Comparison of ENCODE assay signal across 14 mouse cellular contexts in the genomic region with DNA sequence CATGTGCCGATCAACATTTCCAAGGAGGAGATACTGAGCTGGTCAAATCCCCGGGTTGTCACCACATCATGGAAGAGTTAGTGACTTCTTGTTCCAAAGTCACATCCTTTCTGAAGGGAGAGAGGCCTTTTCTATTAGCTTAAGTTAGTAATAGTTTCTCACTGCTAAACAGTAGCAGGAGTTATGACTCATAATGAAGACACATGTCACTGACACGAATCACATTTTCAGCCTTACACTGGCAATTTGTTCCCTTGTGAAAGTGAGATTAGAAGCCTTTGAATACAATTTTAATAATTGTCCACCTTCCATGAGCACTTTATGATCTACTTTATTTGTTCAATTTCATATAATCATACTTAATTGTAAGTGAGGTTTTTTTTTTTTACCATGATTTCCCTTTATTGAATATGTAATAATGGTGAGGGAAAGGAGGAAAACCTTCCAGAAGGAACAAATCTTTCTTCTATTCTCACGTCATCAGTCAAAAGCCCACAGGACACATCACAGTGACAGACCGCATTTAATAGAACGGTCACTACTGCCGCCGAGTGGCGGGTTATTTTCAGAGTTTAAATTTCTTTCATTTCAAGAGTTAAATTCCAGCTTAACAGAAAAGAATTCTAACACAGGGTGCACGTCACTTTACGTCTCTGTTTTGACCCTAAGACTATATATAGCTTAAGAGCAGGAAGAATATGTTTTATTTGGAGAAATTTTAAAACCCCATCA. TPM values are rescaled to one million over a fixed set of nuclear protein-coding genes. Genes with fewer than 3 reads are reported as not detected.
DNase-seq lines count a peak whose midpoint lies in the region; ATAC-seq and TF ChIP-seq lines count a peak whose summit lies in the region.
"Had no signal": no experiment of that assay in that cellular context is flagged by ENCODE, and none has a peak within 500 bp of the region (broad histone marks: within the 10 kb centered on the region; RNA-seq: fewer than 3 reads in every experiment).

No protein-coding gene starts in this region.

- TF ChIP-seq CTCF in cortical plate, adult 2 months (IDR thresholded peaks at IDR 0.05; ENCODE audit: extremely low read depth, insufficient read depth, low read length), result peak; percentile 31; the same call in 1 of the 2 replicates

- no peak for ATAC-seq in hindbrain, embryonic 14.5 days (ENCODE audit: low FRiP score)
- no peak for ATAC-seq in hindbrain, embryonic 16.5 days
- ATAC-seq in limb, embryonic 14.5 days (ENCODE audit: low FRiP score, low read depth), result no peak
- ATAC-seq in megakaryocyte-erythroid progenitor cell, adult 5-6 weeks (replicated peaks; ENCODE audit: low FRiP score, low TSS enrichment, poor library complexity, severe bottlenecking), result no peak
- ATAC-seq: forebrain, embryonic 16.5 days; inflammation-experienced regulatory T-cells, adult 6 months had no signal

- no peak overlapping the region for H3K9ac ChIP-seq in hindbrain, embryonic 14.5 days
- H3K9ac ChIP-seq in hindbrain, embryonic 16.5 days (ENCODE audit: low read depth, low read length), result no peak overlapping the region
- no peak overlapping the region for H3K9ac ChIP-seq in limb, embryonic 14.5 days (ENCODE audit: low read depth, low read length, severe bottlenecking)
- H3K9ac ChIP-seq: liver, embryonic 14.5 days had no signal

- no peak overlapping the region for H3K27ac ChIP-seq in hindbrain, embryonic 14.5 days
- H3K27ac ChIP-seq in hindbrain, embryonic 16.5 days (ENCODE audit: low read depth, low read length), result no peak overlapping the region
- no peak overlapping the region for H3K27ac ChIP-seq in limb, embryonic 14.5 days (replicated peaks; ENCODE audit: low read depth, low read length)
- H3K27ac ChIP-seq in limb, embryonic 10.5 days, result no peak overlapping the region
- no peak overlapping the region for H3K27ac ChIP-seq in cortical plate, adult 2 months (ENCODE audit: insufficient read depth, low read length)
- H3K27ac ChIP-seq: liver, embryonic 14.5 days had no signal

- H3K4me2 ChIP-seq in hindbrain, embryonic 14.5 days (replicated peaks), result no peak overlapping the region
- H3K4me2 ChIP-seq in hindbrain, embryonic 16.5 days (ENCODE audit: low read length), result no peak overlapping the region
- H3K4me2 ChIP-seq in limb, embryonic 14.5 days (replicated peaks; ENCODE audit: low read depth, low read length, severe bottlenecking), result no peak overlapping the region

- no peaks in the 10 kb centered on the region for H3K4me1 ChIP-seq in hindbrain, embryonic 14.5 days (replicated peaks; ENCODE audit: control insufficient read depth, insufficient read depth, low read length)
- no peaks in the 10 kb centered on the region for H3K4me1 ChIP-seq in hindbrain, embryonic 16.5 days (ENCODE audit: control insufficient read depth, insufficient read depth, low read depth, low read length)
- H3K4me1 ChIP-seq in limb, embryonic 14.5 days (ENCODE audit: control insufficient read depth, insufficient read depth, low read length), result no peaks in the 10 kb centered on the region
- no peaks in the 10 kb centered on the region; the same call in 1 of the 2 replicates for H3K4me1 ChIP-seq in limb, embryonic 10.5 days
- H3K4me1 ChIP-seq in cortical plate, adult 2 months (ENCODE audit: control insufficient read depth, insufficient read depth, low read length), result no peaks in the 10 kb centered on the region

- no peak for TF ChIP-seq POLR2A in limb, embryonic 14.5 days (IDR thresholded peaks at IDR 0.05; ENCODE audit: borderline replicate concordance, extremely low read depth, insufficient read depth, insufficient read length)
- TF ChIP-seq POLR2A in cortical plate, adult 2 months (IDR thresholded peaks at IDR 0.05; ENCODE audit: extremely low read depth, insufficient read depth, low read length), result no peak

- no peak overlapping the region for H3K4me3 ChIP-seq in hindbrain, embryonic 14.5 days (replicated peaks; ENCODE audit: low read length)
- no peak overlapping the region for H3K4me3 ChIP-seq in hindbrain, embryonic 16.5 days (ENCODE audit: low read length)
- no peak overlapping the region for H3K4me3 ChIP-seq in limb, embryonic 14.5 days (replicated peaks; ENCODE audit: low read length)
- no peak overlapping the region for H3K4me3 ChIP-seq in limb, embryonic 10.5 days
- H3K4me3 ChIP-seq in cortical plate, adult 2 months (ENCODE audit: insufficient read depth, low read length), result no peak overlapping the region
- H3K4me3 ChIP-seq: megakaryocyte, embryonic 14.5 days had no signal

- H3K27me3 ChIP-seq in hindbrain, embryonic 14.5 days (ENCODE audit: control insufficient read depth, insufficient read depth, low read length), result no peaks in the 10 kb centered on the region
- no peaks in the 10 kb centered on the region for H3K27me3 ChIP-seq in hindbrain, embryonic 16.5 days (replicated peaks; ENCODE audit: control insufficient read depth, insufficient read depth, low read length)
- H3K27me3 ChIP-seq in limb, embryonic 14.5 days (ENCODE audit: control insufficient read depth, insufficient read depth, low read length), result no peaks in the 10 kb centered on the region
- H3K27me3 ChIP-seq in limb, embryonic 10.5 days (ENCODE audit: low read depth, poor library complexity, severe bottlenecking), result no peaks in the 10 kb centered on the region

- WGBS in hindbrain, embryonic 14.5 days, result 66% methylated on average over 11 of the region's 11 CpGs
- WGBS in hindbrain, embryonic 16.5 days, result 62% methylated on average over 11 of the region's 11 CpGs
- WGBS in limb, embryonic 14.5 days, result 54% methylated on average over 11 of the region's 11 CpGs
- WGBS in limb, embryonic 10.5 days, result 75% methylated on average over 11 of the region's 11 CpGs

- peak; percentile 27 for DNase-seq in embryo, embryonic 10.5 days (ENCODE audit: low spot score)
- no peak for DNase-seq in embryo, embryonic 9.5 days (ENCODE audit: extremely low spot score)
- peak; percentile 46 for DNase-seq in hindbrain, embryonic 14.5 days (ENCODE audit: low spot score)
- peak; percentile 39 for DNase-seq in limb, embryonic 14.5 days (ENCODE audit: low spot score)
- no peak for DNase-seq in limb, embryonic 10.5 days (ENCODE audit: low spot score)
- DNase-seq: layer of hippocampus, postnatal 36 days; right cerebral cortex, adult 18-20 months had no signal

- no peaks in the 10 kb centered on the region for H3K9me3 ChIP-seq in hindbrain, embryonic 14.5 days (ENCODE audit: control insufficient read depth, low read length)
- H3K9me3 ChIP-seq in hindbrain, embryonic 16.5 days (ENCODE audit: control insufficient read depth, low read length), result no peaks in the 10 kb centered on the region
- no peaks in the 10 kb centered on the region for H3K9me3 ChIP-seq in limb, embryonic 14.5 days (ENCODE audit: control insufficient read depth, low read length)
- H3K9me3 ChIP-seq in limb, embryonic 10.5 days (replicated peaks), result no peaks in the 10 kb centered on the region
- H3K9me3 ChIP-seq: megakaryocyte, embryonic 14.5 days had no signal

- H3K36me3 ChIP-seq in hindbrain, embryonic 14.5 days (replicated peaks; ENCODE audit: control insufficient read depth, insufficient read depth), result no peaks in the 10 kb centered on the region
- H3K36me3 ChIP-seq in hindbrain, embryonic 16.5 days (ENCODE audit: control insufficient read depth, insufficient read depth, low read length), result no peaks in the 10 kb centered on the region
- H3K36me3 ChIP-seq in limb, embryonic 14.5 days (ENCODE audit: control insufficient read depth, insufficient read depth, low read length), result no peaks in the 10 kb centered on the region
- no peaks in the 10 kb centered on the region for H3K36me3 ChIP-seq in limb, embryonic 10.5 days

RNA-seq across cellular contexts. Expression of gene Fam124b, which starts 40.5 kb away (rescaled TPM):
- 0.82 and 1.0 TPM in 2 replicates for polyA plus RNA-seq in hindbrain, embryonic 14.5 days (2014; fragmentation: Nextera tagmentation; extraction: Ambion mirVana)
- polyA plus RNA-seq in hindbrain, embryonic 16.5 days (2015; fragmentation: Nextera tagmentation; extraction: Ambion mirVana), result 0.50 and 0.80 TPM in 2 replicates
- 0.40 and 0.58 TPM in 2 replicates for polyA plus RNA-seq in limb, embryonic 14.5 days (2012; rRNA removed)
- 1.0 and 1.5 TPM in 2 replicates for polyA plus RNA-seq in limb, embryonic 14.5 days (2014; fragmentation: Nextera tagmentation; extraction: Ambion mirVana)
- polyA plus RNA-seq in limb, embryonic 10.5 days (2016; fragmentation: Nextera tagmentation; extraction: Ambion mirVana), result 0.78 and 1.1 TPM in 2 replicates
- not detected in 2 replicates for polyA plus RNA-seq in cortical plate, adult 2 months (2012; rRNA removed)
- total RNA-seq in megakaryocyte-erythroid progenitor cell, adult 5-6 weeks (2014; fragmentation: Nextera tagmentation), result 0.94 TPM in 1 of 2 replicates, not detected in the other
- not detected in 2 replicates for total RNA-seq in megakaryocyte-erythroid progenitor cell, adult 5-6 weeks (2017)
- polyA plus RNA-seq: liver, embryonic 14.5 days had no signal

Comparison
In these comparisons a context has a peak if more than half of its experiments do, and no peak if none do; other contexts are left out.
1. DNase-seq: peak in embryo, embryonic 10.5 days (single experiment), hindbrain, embryonic 14.5 days (single experiment) and limb, embryonic 14.5 days (single experiment); none in embryo, embryonic 9.5 days (single experiment) and limb, embryonic 10.5 days (single experiment).